Mouse (Mus musculus) cerebellum, adult 2 months (tissue): ENCODE results near the gene Creb3l2.

ENCODE experiments used
- CTCF ChIP-seq: fragments of 200-500 bp; IDR thresholded peaks from 2 replicates; pipeline ENCODE4 v1.5.1; 2011; ENCODE audit warnings: low read depth, mild to moderate bottlenecking, control low read depth, low read length, moderate library complexity, borderline replicate concordance; ENCODE audit not compliant: insufficient read depth
- POLR2A ChIP-seq: fragments of 200-500 bp; IDR thresholded peaks from 2 replicates; pipeline ENCODE4 v1.6.1; 2011; ENCODE audit warnings: low read length, control low read depth, borderline replicate concordance; ENCODE audit not compliant: insufficient read depth

DNA sequence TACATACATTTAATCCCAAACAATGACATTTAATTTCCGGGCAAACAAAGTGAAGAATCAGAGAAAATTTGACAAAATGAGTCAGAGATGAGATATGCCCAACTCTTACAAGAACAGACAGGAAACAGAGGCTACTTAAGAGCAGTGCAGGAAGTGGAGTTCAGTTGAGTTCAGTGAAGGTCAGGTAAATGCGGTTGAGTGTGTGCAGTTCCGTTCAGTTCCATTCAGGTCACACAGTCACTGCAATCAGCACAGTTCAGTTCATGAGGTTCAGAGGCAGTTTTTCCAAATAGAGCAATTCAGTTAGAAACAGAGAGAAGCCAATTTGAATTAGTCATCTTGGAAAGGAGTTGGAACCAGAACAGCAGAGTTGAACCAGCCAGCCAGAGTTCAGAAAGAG, 39.2 kb upstream of the Creb3l2 start:
- TF ChIP-seq CTCF (no peak), POLR2A (no peak)
